Mouse (Mus musculus): Measurements from ENCODE around the gene Smarcal1.

Smarcal1 gene

GRCm38 (mm10) chr1:72582947-72583731, at the start of gene Smarcal1:
Gene Smarcal1, plus strand, starts transcription at chr1:72583251.
- peak; percentile 95 to 99 for DNase-seq (ENCODE audit: inconsistent age in 2 of 2, low spot score in 1 of 2)

GRCm38 (mm10) chr1:72533439-72533838, 49.6 kb upstream of the Smarcal1 start:
- DNase-seq (ENCODE audit: inconsistent age in 2 of 2, low spot score in 1 of 2) = no peak

- peak; percentile 13 to 32 for DNase-seq (ENCODE audit: inconsistent age in 2 of 2, low spot score in 1 of 2)
These were observed 47.1 kb upstream of the Smarcal1 start for GRCm38 (mm10) chr1:72535725-72536571.

GRCm38 (mm10) chr1:72536611-72537351, 46.3 kb upstream of the Smarcal1 start, which contains the start of gene March4:
Gene March4, minus strand, starts transcription at chr1:72536930.
- peak; percentile 68 to 88 for DNase-seq (ENCODE audit: inconsistent age in 2 of 2, low spot score in 1 of 2)

- no peak for DNase-seq (ENCODE audit: inconsistent age in 2 of 2, low spot score in 1 of 2)
These were observed 44.8 kb upstream of the Smarcal1 start for GRCm38 (mm10) chr1:72538266-72538665.

GRCm38 (mm10) chr1:72550317-72550716, 32.7 kb upstream of the Smarcal1 start:
- no peak for DNase-seq (ENCODE audit: inconsistent age in 2 of 2, low spot score in 1 of 2)

GRCm38 (mm10) chr1:72556471-72556870, 26.6 kb upstream of the Smarcal1 start:
- peak; percentile 66 to 76 for DNase-seq (ENCODE audit: inconsistent age in 2 of 2, low spot score in 1 of 2)

GRCm38 (mm10) chr1:72558625-72559024, 24.4 kb upstream of the Smarcal1 start:
- DNase-seq (ENCODE audit: inconsistent age in 2 of 2, low spot score in 1 of 2) = no peak

- peak; percentile 79 to 93 for DNase-seq (ENCODE audit: inconsistent age in 2 of 2, low spot score in 1 of 2)
These were observed 18.6 kb upstream of the Smarcal1 start for GRCm38 (mm10) chr1:72564334-72564962.

GRCm38 (mm10) chr1:72567056-72567455, 16.0 kb upstream of the Smarcal1 start:
- no peak for DNase-seq (ENCODE audit: inconsistent age in 2 of 2, low spot score in 1 of 2)

- DNase-seq (ENCODE audit: inconsistent age in 2 of 2, low spot score in 1 of 2) = no peak
These were observed 14.3 kb upstream of the Smarcal1 start for GRCm38 (mm10) chr1:72568725-72569124.

- DNase-seq (ENCODE audit: inconsistent age in 2 of 2, low spot score in 1 of 2) = peak in 1 of 2 experiments; percentile 71
These were observed 9.0 kb upstream of the Smarcal1 start for GRCm38 (mm10) chr1:72574047-72574446.

GRCm38 (mm10) chr1:72574608-72575007, 8.4 kb upstream of the Smarcal1 start:
- DNase-seq (ENCODE audit: inconsistent age in 2 of 2, low spot score in 1 of 2) = peak in 1 of 2 experiments; percentile 67

- no peak for DNase-seq (ENCODE audit: inconsistent age in 2 of 2, low spot score in 1 of 2)
These were observed 7.9 kb upstream of the Smarcal1 start for GRCm38 (mm10) chr1:72575121-72575520.

GRCm38 (mm10) chr1:72577481-72577922, 5.5 kb upstream of the Smarcal1 start:
- DNase-seq (ENCODE audit: inconsistent age in 2 of 2, low spot score in 1 of 2) = no peak

GRCm38 (mm10) chr1:72578351-72578750, 4.7 kb upstream of the Smarcal1 start:
- DNase-seq (ENCODE audit: inconsistent age in 2 of 2, low spot score in 1 of 2) = no peak

- no peak for DNase-seq (ENCODE audit: inconsistent age in 2 of 2, low spot score in 1 of 2)
These were observed 4.2 kb upstream of the Smarcal1 start for GRCm38 (mm10) chr1:72578806-72579205.

GRCm38 (mm10) chr1:72583906-72584305, 855 bp downstream of the Smarcal1 start:
- no peak for DNase-seq (ENCODE audit: inconsistent age in 2 of 2, low spot score in 1 of 2)

- DNase-seq (ENCODE audit: inconsistent age in 2 of 2, low spot score in 1 of 2) = no peak
These were observed 3.2 kb downstream of the Smarcal1 start for GRCm38 (mm10) chr1:72585971-72586875.

- no peak for DNase-seq (ENCODE audit: inconsistent age in 2 of 2, low spot score in 1 of 2)
These were observed 4.5 kb downstream of the Smarcal1 start for GRCm38 (mm10) chr1:72587532-72587931.

All from adrenal gland, adult (tissue).